18 mouse cellular contexts compared by ENCODE assay signal in genomic region chr6:97303277-97304109, GRCm38 (mm10). TPM values are rescaled to one million over a fixed set of nuclear protein-coding genes. Genes with fewer than 3 reads are reported as not detected.
DNase-seq lines count a peak whose midpoint lies in the region; ATAC-seq and TF ChIP-seq lines count a peak whose summit lies in the region.
"Had no signal": no experiment of that assay in that cellular context is flagged by ENCODE, and none has a peak within 500 bp of the region (broad histone marks: within the 10 kb centered on the region; RNA-seq: fewer than 3 reads in every experiment).

No protein-coding gene starts in this region.

- no peaks in the 10 kb centered on the region for H3K27me3 ChIP-seq in hindbrain, embryonic 16.5 days (replicated peaks; ENCODE audit: control insufficient read depth, insufficient read depth, low read length)
- H3K27me3 ChIP-seq in hindbrain, embryonic 10.5 days (ENCODE audit: insufficient read depth, poor library complexity, severe bottlenecking): no peaks in the 10 kb centered on the region
- H3K27me3 ChIP-seq in intestine, embryonic 16.5 days (replicated peaks; ENCODE audit: control insufficient read depth, insufficient read depth, low read length): no peaks in the 10 kb centered on the region
- H3K27me3 ChIP-seq: embryonic facial prominence, embryonic 13.5 days; heart, embryonic 12.5 days; hindbrain, embryonic 15.5 days had no signal

- no peak for TF ChIP-seq CTCF in brain, embryonic 14.5 days (IDR thresholded peaks at IDR 0.05; ENCODE audit: borderline replicate concordance, extremely low read depth, insufficient read depth, insufficient read length)

- 56% methylated on average over 9 of the region's 9 CpGs for WGBS in hindbrain, embryonic 16.5 days
- WGBS in hindbrain, embryonic 10.5 days: 87% methylated on average over 9 of the region's 9 CpGs
- 83% methylated on average over 9 of the region's 9 CpGs for WGBS in intestine, embryonic 16.5 days

- H3K4me1 ChIP-seq in hindbrain, embryonic 16.5 days (ENCODE audit: control insufficient read depth, insufficient read depth, low read depth, low read length): no peaks in the 10 kb centered on the region
- H3K4me1 ChIP-seq in hindbrain, embryonic 10.5 days (replicated peaks): no peaks in the 10 kb centered on the region
- H3K4me1 ChIP-seq in intestine, embryonic 16.5 days (ENCODE audit: control insufficient read depth, insufficient read depth, low read length): no peaks in the 10 kb centered on the region

- H3K9me3 ChIP-seq in hindbrain, embryonic 16.5 days (ENCODE audit: control insufficient read depth, low read length): no peaks in the 10 kb centered on the region
- no peaks in the 10 kb centered on the region for H3K9me3 ChIP-seq in hindbrain, embryonic 10.5 days
- no peaks in the 10 kb centered on the region for H3K9me3 ChIP-seq in intestine, embryonic 16.5 days (ENCODE audit: control insufficient read depth, low read length)
- H3K9me3 ChIP-seq: embryonic facial prominence, embryonic 13.5 days; heart, embryonic 12.5 days; hindbrain, embryonic 15.5 days had no signal

- no peak overlapping the region for H3K27ac ChIP-seq in hindbrain, embryonic 16.5 days (ENCODE audit: low read depth, low read length)
- H3K27ac ChIP-seq in hindbrain, embryonic 10.5 days: no peak overlapping the region
- no peak overlapping the region for H3K27ac ChIP-seq in intestine, embryonic 16.5 days (ENCODE audit: low read length)
- H3K27ac ChIP-seq: embryonic facial prominence, embryonic 13.5 days; left cerebral cortex, adult 2 months; macrophage had no signal

- no peak for TF ChIP-seq POLR2A in brain, embryonic 14.5 days (IDR thresholded peaks at IDR 0.05; ENCODE audit: borderline replicate concordance, extremely low read depth, insufficient read depth, insufficient read length, poor library complexity, severe bottlenecking)

- H3K4me3 ChIP-seq in hindbrain, embryonic 16.5 days (ENCODE audit: low read length): no peak overlapping the region
- H3K4me3 ChIP-seq in hindbrain, embryonic 10.5 days: no peak overlapping the region
- H3K4me3 ChIP-seq in intestine, embryonic 16.5 days (ENCODE audit: low read length): no peak overlapping the region
- H3K4me3 ChIP-seq: embryonic facial prominence, embryonic 13.5 days; heart, embryonic 12.5 days; hindbrain, embryonic 15.5 days; left cerebral cortex, adult 2 months had no signal

- peaks cover 8% of the 10 kb centered on the region for H3K36me3 ChIP-seq in hindbrain, embryonic 16.5 days (ENCODE audit: control insufficient read depth, insufficient read depth, low read length)
- H3K36me3 ChIP-seq in hindbrain, embryonic 10.5 days: peaks cover 86% of the 10 kb centered on the region
- H3K36me3 ChIP-seq in intestine, embryonic 16.5 days (ENCODE audit: control insufficient read depth, insufficient read depth, low read length): no peaks in the 10 kb centered on the region; the same call in 1 of the 2 replicates

- no peak for DNase-seq in hindbrain, embryonic 10.5 days (ENCODE audit: low spot score)
- DNase-seq in brain, embryonic 14.5 days (ENCODE audit: low read depth): peak; percentile 82
- DNase-seq in cerebellum, adult 9-10 months: peak; percentile 51
- peak; percentile 38 to 63 for DNase-seq in layer of hippocampus, adult 8-10 months (ENCODE audit: low spot score in 2 of 2)
- DNase-seq in liver: no peak
- DNase-seq: gastrocnemius, postnatal 10 days; lung, adult 18-20 months had no signal

- no peak overlapping the region for H3K4me2 ChIP-seq in hindbrain, embryonic 16.5 days (ENCODE audit: low read length)
- H3K4me2 ChIP-seq in intestine, embryonic 16.5 days (ENCODE audit: low read depth, low read length): no peak overlapping the region
- H3K4me2 ChIP-seq: embryonic facial prominence, embryonic 13.5 days; heart, embryonic 12.5 days; hindbrain, embryonic 15.5 days had no signal

- ATAC-seq in hindbrain, embryonic 16.5 days: peak; percentile 63
- ATAC-seq in megakaryocyte-erythroid progenitor cell, adult 5-6 weeks (replicated peaks; ENCODE audit: low FRiP score, low TSS enrichment, poor library complexity, severe bottlenecking): no peak
- ATAC-seq in intestine, embryonic 16.5 days: no peak
- ATAC-seq: CD4-positive, CD25-positive, alpha-beta regulatory T cell, adult 4 months; midbrain, embryonic 16.5 days had no signal

- no peak overlapping the region for H3K9ac ChIP-seq in hindbrain, embryonic 16.5 days (ENCODE audit: low read depth, low read length)
- no peak overlapping the region for H3K9ac ChIP-seq in intestine, embryonic 16.5 days (ENCODE audit: low read depth, low read length)
- H3K9ac ChIP-seq: embryonic facial prominence, embryonic 13.5 days; heart, embryonic 12.5 days; hindbrain, embryonic 15.5 days had no signal

RNA-seq across cellular contexts. Expression of gene Lmod3, which starts 50.9 kb away (rescaled TPM):
- 0.76 TPM in 1 of 2 replicates, not detected in the other for polyA plus RNA-seq in hindbrain, embryonic 16.5 days (2015; fragmentation: Nextera tagmentation; extraction: Ambion mirVana)
- not detected in 2 replicates for polyA plus RNA-seq in hindbrain, embryonic 10.5 days (2016; fragmentation: Nextera tagmentation; extraction: Ambion mirVana)
- polyA plus RNA-seq in brain, embryonic 14.5 days (2012; rRNA removed): 0.05 and 0.09 TPM in 2 replicates
- under 1 TPM in 1 of 4 experiments, not detected in 3; 0.16 TPM for total RNA-seq in layer of hippocampus, adult 8-10 months (2022)
- not detected in 2 replicates for total RNA-seq in megakaryocyte-erythroid progenitor cell, adult 5-6 weeks (2014; fragmentation: Nextera tagmentation)
- total RNA-seq in megakaryocyte-erythroid progenitor cell, adult 5-6 weeks (2017): not detected in 2 replicates
- 0.06 and 0.12 TPM in 2 replicates for polyA plus RNA-seq in intestine, embryonic 16.5 days (2015; fragmentation: Nextera tagmentation; extraction: Ambion mirVana)
- total RNA-seq: left cerebral cortex, adult 2 months had no signal
- polyA plus RNA-seq: hindbrain, embryonic 15.5 days; kidney, embryonic 14.5 days; macrophage; midbrain, embryonic 16.5 days had no signal

Comparison
In these comparisons a context has a peak if more than half of its experiments do, and no peak if none do; other contexts are left out.
1. DNase-seq: peak in brain, embryonic 14.5 days (single experiment), cerebellum, adult 9-10 months (single experiment) and layer of hippocampus, adult 8-10 months (2 of 2); none in hindbrain, embryonic 10.5 days (single experiment) and liver (single experiment).